Mouse (Mus musculus) Muller cell, postnatal 12 days (primary cell): ENCODE results near the gene Slc15a2.

Source experiments
- DNase-seq: peaks from one replicate; pipeline ENCODE4 v3.0.0-alpha.2; 2015; ENCODE audit errors: inconsistent ontology term

Gene Slc15a2

GRCm38 (mm10) chr16:36770191-36770771 lies 14.5 kb downstream of the Slc15a2 start:
- DNase-seq: no peak

GRCm38 (mm10) chr16:36751979-36752378 lies 32.8 kb downstream of the Slc15a2 start:
- no peak for DNase-seq

- DNase-seq: no peak
These were observed 37.0 kb downstream of the Slc15a2 start for GRCm38 (mm10) chr16:36747767-36748166.

GRCm38 (mm10) chr16:36747068-36747467 lies 37.7 kb downstream of the Slc15a2 start:
- DNase-seq: no peak

- no peak for DNase-seq
These were observed 41.2 kb downstream of the Slc15a2 start for GRCm38 (mm10) chr16:36743580-36743979.

- no peak for DNase-seq
These were observed 45.3 kb downstream of the Slc15a2 start for GRCm38 (mm10) chr16:36739404-36739930.

- no peak for DNase-seq
These were observed 49.3 kb downstream of the Slc15a2 start for GRCm38 (mm10) chr16:36735421-36735820.

GRCm38 (mm10) chr16:36733827-36734226 lies 50.9 kb downstream of the Slc15a2 start:
- no peak for DNase-seq

- no peak for DNase-seq
These were observed 52.2 kb downstream of the Slc15a2 start for GRCm38 (mm10) chr16:36732572-36732971.

GRCm38 (mm10) chr16:36728959-36729358 lies 55.8 kb downstream of the Slc15a2 start:
- no peak for DNase-seq

- DNase-seq: peak; percentile 54
These were observed 60.8 kb downstream of the Slc15a2 start for GRCm38 (mm10) chr16:36723880-36724443.

GRCm38 (mm10) chr16:36722739-36723138 lies 62.0 kb downstream of the Slc15a2 start:
- DNase-seq: peak; percentile 32

- no peak for DNase-seq
These were observed 64.3 kb downstream of the Slc15a2 start for GRCm38 (mm10) chr16:36720194-36721055.

GRCm38 (mm10) chr16:36718637-36719036 lies 66.1 kb downstream of the Slc15a2 start:
- DNase-seq: no peak

GRCm38 (mm10) chr16:36717481-36717880 lies 67.3 kb downstream of the Slc15a2 start:
- no peak for DNase-seq

- DNase-seq: no peak
These were observed 73.0 kb downstream of the Slc15a2 start for GRCm38 (mm10) chr16:36711760-36712159.

- DNase-seq: no peak
These were observed 74.0 kb downstream of the Slc15a2 start for GRCm38 (mm10) chr16:36710794-36711193.

- no peak for DNase-seq
These were observed 75.4 kb downstream of the Slc15a2 start for GRCm38 (mm10) chr16:36709405-36709804.

GRCm38 (mm10) chr16:36708751-36709150 lies 76.0 kb downstream of the Slc15a2 start:
- DNase-seq: no peak

GRCm38 (mm10) chr16:36707702-36708423 lies 76.9 kb downstream of the Slc15a2 start:
- DNase-seq: no peak

GRCm38 (mm10) chr16:36700484-36700883 lies 84.3 kb downstream of the Slc15a2 start:
- no peak for DNase-seq
